Mouse (Mus musculus): ENCODE results near the gene Myrfl. TPM values are rescaled to one million over a fixed set of nuclear protein-coding genes. Genes with fewer than 3 reads are reported as not detected.
A peak's percentile ranks its signal among the peaks of the same experiment; 100 is the strongest.

Myrfl gene
- polyA plus RNA-seq, 1 experiment = not detected

GRCm38 (mm10) chr10:116841551-116841950, 55.2 kb downstream of the Myrfl start:
- peaks cover 5% of the 10 kb centered on the region for H3K27me3 ChIP-seq (ENCODE audit: control insufficient read depth, insufficient read depth, insufficient read length)
- no peak for TF ChIP-seq CTCF (IDR thresholded peaks at IDR 0.05; ENCODE audit: control insufficient read depth, insufficient read depth, insufficient read length)
- TF ChIP-seq USF1 (IDR thresholded peaks at IDR 0.05; ENCODE audit: low read depth) = no peak
- no peak for TF ChIP-seq CEBPB (IDR thresholded peaks at IDR 0.05; ENCODE audit: low read depth)
- TF ChIP-seq MYOD1 (IDR thresholded peaks at IDR 0.05; ENCODE audit: control insufficient read depth, insufficient read length, low read depth) = no peak
- no peak for TF ChIP-seq MYOG (IDR thresholded peaks at IDR 0.05; ENCODE audit: control insufficient read depth, extremely low read depth, insufficient read length)
- no peak for TF ChIP-seq MAX (IDR thresholded peaks at IDR 0.05)
- no peak for TF ChIP-seq FOSL1 (IDR thresholded peaks at IDR 0.05; ENCODE audit: insufficient read depth, low read length, poor library complexity, severe bottlenecking)
- H3K4me3 ChIP-seq (ENCODE audit: insufficient read depth, poor library complexity, severe bottlenecking) = no peak overlapping the region
- H3K79me2 ChIP-seq (ENCODE audit: control insufficient read depth, insufficient read depth) = no peaks in the 10 kb centered on the region
- H3K36me3 ChIP-seq (ENCODE audit: control insufficient read depth, insufficient read depth) = no peaks in the 10 kb centered on the region
- H3ac ChIP-seq (ENCODE audit: control insufficient read depth, insufficient read length, low read depth) = no peak overlapping the region
- no peaks in the 10 kb centered on the region for H3K79me3 ChIP-seq (ENCODE audit: low read depth)

GRCm38 (mm10) chr10:116830676-116831075, 66.0 kb downstream of the Myrfl start:
- H3K4me3 ChIP-seq (ENCODE audit: insufficient read depth, poor library complexity, severe bottlenecking) = no peak overlapping the region
- H3K79me3 ChIP-seq (ENCODE audit: low read depth) = no peaks in the 10 kb centered on the region
- H3K79me2 ChIP-seq (ENCODE audit: control insufficient read depth, insufficient read depth) = no peaks in the 10 kb centered on the region
- H3K36me3 ChIP-seq (ENCODE audit: control insufficient read depth, insufficient read depth) = no peaks in the 10 kb centered on the region
- H3ac ChIP-seq (ENCODE audit: control insufficient read depth, insufficient read length, low read depth) = no peak overlapping the region
- no peak for TF ChIP-seq MYOD1 (IDR thresholded peaks at IDR 0.05; ENCODE audit: control insufficient read depth, insufficient read length, low read depth)
- TF ChIP-seq MYOG (IDR thresholded peaks at IDR 0.05; ENCODE audit: control insufficient read depth, extremely low read depth, insufficient read length) = no peak
- no peak for TF ChIP-seq CTCF (IDR thresholded peaks at IDR 0.05; ENCODE audit: control insufficient read depth, insufficient read depth, insufficient read length)
- no peak for TF ChIP-seq FOSL1 (IDR thresholded peaks at IDR 0.05; ENCODE audit: insufficient read depth, low read length, poor library complexity, severe bottlenecking)
- TF ChIP-seq USF1 (IDR thresholded peaks at IDR 0.05; ENCODE audit: low read depth) = no peak
- TF ChIP-seq MAX (IDR thresholded peaks at IDR 0.05) = no peak
- TF ChIP-seq CEBPB (IDR thresholded peaks at IDR 0.05; ENCODE audit: low read depth) = no peak
- no peaks in the 10 kb centered on the region for H3K27me3 ChIP-seq (ENCODE audit: control insufficient read depth, insufficient read depth, insufficient read length)

GRCm38 (mm10) chr10:116828099-116828498, 68.6 kb downstream of the Myrfl start:
- TF ChIP-seq MYOD1 (IDR thresholded peaks at IDR 0.05; ENCODE audit: control insufficient read depth, insufficient read length, low read depth) = peak; percentile 51
- TF ChIP-seq MAX (IDR thresholded peaks at IDR 0.05) = no peak
- TF ChIP-seq FOSL1 (IDR thresholded peaks at IDR 0.05; ENCODE audit: insufficient read depth, low read length, poor library complexity, severe bottlenecking) = no peak
- H3K4me3 ChIP-seq (ENCODE audit: insufficient read depth, poor library complexity, severe bottlenecking) = no peak overlapping the region

GRCm38 (mm10) chr10:116827306-116827705, 69.4 kb downstream of the Myrfl start:
- TF ChIP-seq FOSL1 (IDR thresholded peaks at IDR 0.05; ENCODE audit: insufficient read depth, low read length, poor library complexity, severe bottlenecking) (no peak), MYOG (IDR thresholded peaks at IDR 0.05; ENCODE audit: control insufficient read depth, extremely low read depth, insufficient read length) (no peak), CTCF (IDR thresholded peaks at IDR 0.05; ENCODE audit: control insufficient read depth, insufficient read depth, insufficient read length) (no peak), CEBPB (IDR thresholded peaks at IDR 0.05; ENCODE audit: low read depth) (no peak), USF1 (IDR thresholded peaks at IDR 0.05; ENCODE audit: low read depth) (no peak), MYOD1 (IDR thresholded peaks at IDR 0.05; ENCODE audit: control insufficient read depth, insufficient read length, low read depth) (no peak), MAX (IDR thresholded peaks at IDR 0.05) (no peak)
- H3K27me3 ChIP-seq (ENCODE audit: control insufficient read depth, insufficient read depth, insufficient read length) = peaks cover 4% of the 10 kb centered on the region
- H3K79me3 ChIP-seq (ENCODE audit: low read depth) = no peaks in the 10 kb centered on the region
- no peaks in the 10 kb centered on the region for H3K79me2 ChIP-seq (ENCODE audit: control insufficient read depth, insufficient read depth)
- H3K4me3 ChIP-seq (ENCODE audit: insufficient read depth, poor library complexity, severe bottlenecking) = no peak overlapping the region
- no peaks in the 10 kb centered on the region for H3K36me3 ChIP-seq (ENCODE audit: control insufficient read depth, insufficient read depth)
- no peak overlapping the region for H3ac ChIP-seq (ENCODE audit: control insufficient read depth, insufficient read length, low read depth)

More at GRCm38 (mm10) chr10:116828099-116828498, 68.6 kb downstream of the Myrfl start:
- no peaks in the 10 kb centered on the region for H3K27me3 ChIP-seq (ENCODE audit: control insufficient read depth, insufficient read depth, insufficient read length)
- H3K79me2 ChIP-seq (ENCODE audit: control insufficient read depth, insufficient read depth) = no peaks in the 10 kb centered on the region
- no peaks in the 10 kb centered on the region for H3K79me3 ChIP-seq (ENCODE audit: low read depth)
- no peaks in the 10 kb centered on the region for H3K36me3 ChIP-seq (ENCODE audit: control insufficient read depth, insufficient read depth)
- H3ac ChIP-seq (ENCODE audit: control insufficient read depth, insufficient read length, low read depth) = no peak overlapping the region

- Histone ChIP-seq H3K79me3 (ENCODE audit: low read depth) (no peaks in the 10 kb centered on the region), H3K4me3 (ENCODE audit: insufficient read depth, poor library complexity, severe bottlenecking) (no peak overlapping the region), H3K36me3 (ENCODE audit: control insufficient read depth, insufficient read depth) (no peaks in the 10 kb centered on the region), H3ac (ENCODE audit: control insufficient read depth, insufficient read length, low read depth) (no peak overlapping the region), H3K27me3 (ENCODE audit: control insufficient read depth, insufficient read depth, insufficient read length) (peaks cover 14% of the 10 kb centered on the region), H3K79me2 (ENCODE audit: control insufficient read depth, insufficient read depth) (no peaks in the 10 kb centered on the region)
- TF ChIP-seq CEBPB (IDR thresholded peaks at IDR 0.05; ENCODE audit: low read depth) = no peak
- TF ChIP-seq USF1 (IDR thresholded peaks at IDR 0.05; ENCODE audit: low read depth) = no peak
Measured at GRCm38 (mm10) chr10:116815311-116816060, 81.2 kb downstream of the Myrfl start.

- Histone ChIP-seq H3K79me2 (ENCODE audit: control insufficient read depth, insufficient read depth) (no peaks in the 10 kb centered on the region), H3K36me3 (ENCODE audit: control insufficient read depth, insufficient read depth) (no peaks in the 10 kb centered on the region), H3K4me3 (ENCODE audit: insufficient read depth, poor library complexity, severe bottlenecking) (no peak overlapping the region), H3ac (ENCODE audit: control insufficient read depth, insufficient read length, low read depth) (no peak overlapping the region), H3K79me3 (ENCODE audit: low read depth) (no peaks in the 10 kb centered on the region), H3K27me3 (ENCODE audit: control insufficient read depth, insufficient read depth, insufficient read length) (peaks cover 14% of the 10 kb centered on the region)
- TF ChIP-seq MAX (IDR thresholded peaks at IDR 0.05) (no peak), USF1 (IDR thresholded peaks at IDR 0.05; ENCODE audit: low read depth) (no peak)
Measured at GRCm38 (mm10) chr10:116813150-116813549, 83.6 kb downstream of the Myrfl start.

Measured in C2C12 (cell line).